Mouse (Mus musculus) limb, embryonic 11.5 days (tissue): ENCODE data around the gene Chn1. TPM values are rescaled to one million over a fixed set of nuclear protein-coding genes. Genes with fewer than 3 reads are reported as not detected.

Source experiments
- ATAC-seq: fragments of 200-750 bp; cut with Nextera tagmentation; 2 replicates; pipeline ENCODE4 v1.8.0; 2017; ENCODE audit warnings: low read depth; ENCODE audit not compliant: insufficient number of reproducible peaks, low FRiP score, low TSS enrichment
- DNase-seq: peaks from one replicate; pipeline ENCODE4 v3.0.0-alpha.2; 2015; ENCODE audit warnings: low spot score
- H3K27ac ChIP-seq: fragments of 300-500 bp; sonication (generic); replicated peaks from 2 replicates; pipeline ENCODE4 v1.5.1; 2014; ENCODE audit warnings: low read depth, mild to moderate bottlenecking, low read length
- H3K27me3 ChIP-seq: fragments of 300-500 bp; sonication (generic); 2 replicates; pipeline ENCODE4 v1.6.1; 2014; ENCODE audit warnings: mild to moderate bottlenecking, low read length, mixed read lengths; ENCODE audit not compliant: control insufficient read depth, insufficient read depth
- H3K36me3 ChIP-seq: fragments of 300-500 bp; sonication (generic); 2 replicates; pipeline ENCODE4 v1.6.1; 2014; ENCODE audit warnings: mild to moderate bottlenecking, low read length, moderate library complexity, mixed read lengths; ENCODE audit not compliant: control insufficient read depth, insufficient read depth
- H3K4me1 ChIP-seq: fragments of 300-500 bp; sonication (generic); 2 replicates; pipeline ENCODE4 v1.6.1; 2014; ENCODE audit warnings: low read length, mixed read lengths; ENCODE audit not compliant: control insufficient read depth, insufficient read depth
- H3K4me2 ChIP-seq: fragments of 300-500 bp; sonication (generic); 2 replicates; pipeline ENCODE4 v1.6.1; 2014; ENCODE audit warnings: low read depth, mild to moderate bottlenecking, moderate library complexity; ENCODE audit not compliant: severe bottlenecking
- H3K4me3 ChIP-seq: fragments of 300-500 bp; sonication (generic); 2 replicates; pipeline ENCODE4 v1.5.1; 2014; ENCODE audit warnings: low read depth, low read length
- H3K9ac ChIP-seq: fragments of 300-500 bp; sonication (generic); 2 replicates; pipeline ENCODE4 v1.6.1; 2014; ENCODE audit warnings: mild to moderate bottlenecking, low read length
- H3K9me3 ChIP-seq: fragments of 300-500 bp; sonication (generic); 2 replicates; pipeline ENCODE4 v1.6.1; 2016; ENCODE audit warnings: low read length; ENCODE audit not compliant: control insufficient read depth
- WGBS: fragments of 180-500 bp; shearing (Covaris S2); extraction: QIAGEN DNeasy Blood & Tissue Kit; methylation state at CpG from one replicate; pipeline ENCODE4 v1.1.7; 2014; 5-methylcytosine and 5-hydroxymethylcytosine counted together
- polyA plus RNA-seq: library from polyadenylated mRNA; unstranded; fragments of >200 nt; fragmentation: Nextera tagmentation; extraction: Ambion mirVana; gene quantifications from 2 replicates; pipeline ENCODE4 v1.2.1, GENCODE M21; 2014

The Chn1 gene
- polyA plus RNA-seq, 1 experiment from 2014 or later: 47.5 TPM

- H3K27ac ChIP-seq: no peak overlapping the region
- H3K36me3 ChIP-seq: peaks cover 3% of the 10 kb centered on the region; the same call in 1 of the 2 replicates
- peaks cover 11% of the 10 kb centered on the region for H3K4me1 ChIP-seq
- H3K4me3 ChIP-seq: no peak overlapping the region
- 92% methylated on average over 6 of the region's 6 CpGs for WGBS
- H3K9me3 ChIP-seq: no peaks in the 10 kb centered on the region
- DNase-seq (no peak), ATAC-seq (no peak)
- no peak overlapping the region for H3K4me2 ChIP-seq
- H3K9ac ChIP-seq: no peak overlapping the region
- H3K27me3 ChIP-seq: no peaks in the 10 kb centered on the region
Observed at GRCm38 (mm10) chr2:73612367-73612914, 162.7 kb downstream of the Chn1 start.

DNA sequence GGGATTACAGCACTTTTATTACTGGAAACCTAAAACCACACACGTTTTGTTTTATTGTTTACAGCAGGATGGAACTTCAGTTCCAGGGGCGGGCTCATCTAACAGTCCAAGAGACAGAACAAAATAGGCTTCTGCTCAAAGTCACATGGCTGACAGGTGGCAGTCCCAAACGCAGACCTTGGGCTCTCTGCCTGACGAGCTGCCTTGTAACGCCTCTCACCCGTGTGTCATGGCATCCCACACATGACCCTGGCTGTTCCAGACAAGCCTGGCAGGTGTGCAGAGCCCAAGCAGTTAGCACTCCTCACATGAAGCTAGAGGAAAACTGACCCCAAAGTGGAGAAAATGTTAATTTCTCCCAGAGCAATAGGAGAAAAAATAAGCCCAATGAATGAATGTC lies 163.3 kb downstream of the Chn1 start:
- Histone ChIP-seq H3K9me3 (no peaks in the 10 kb centered on the region), H3K27ac (no peak overlapping the region), H3K36me3 (peaks cover 3% of the 10 kb centered on the region; the same call in 1 of the 2 replicates), H3K27me3 (no peaks in the 10 kb centered on the region), H3K4me1 (peaks cover 17% of the 10 kb centered on the region), H3K9ac (no peak overlapping the region), H3K4me2 (no peak overlapping the region), H3K4me3 (no peak overlapping the region)
- WGBS: 50% methylated on average over 6 of the region's 6 CpGs
- DNase-seq (no peak), ATAC-seq (no peak)

DNA sequence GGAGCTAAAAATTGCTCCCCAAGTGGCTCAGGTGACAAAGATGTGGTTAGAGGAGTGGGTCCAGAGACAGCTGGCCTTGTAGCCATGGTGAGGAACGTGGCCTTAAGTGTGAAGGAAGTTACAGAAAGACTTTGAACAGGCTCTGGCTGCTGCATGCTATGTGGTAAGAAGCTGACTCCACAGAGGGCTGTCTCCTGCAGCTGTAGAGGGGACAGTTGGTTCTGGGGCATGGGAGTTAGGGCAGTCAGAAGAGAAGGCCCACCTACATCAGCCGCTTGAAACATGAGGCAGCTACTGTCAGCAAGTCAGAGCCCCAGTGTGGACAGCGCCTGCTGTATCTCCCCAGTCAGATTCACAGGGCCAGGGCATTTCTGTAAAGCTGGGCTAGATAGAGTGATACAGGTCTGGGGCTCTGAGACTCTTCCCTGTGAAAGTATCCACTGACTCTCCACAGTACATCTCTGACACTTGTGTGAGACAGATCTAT lies 165.4 kb downstream of the Chn1 start:
- peaks cover 3% of the 10 kb centered on the region; the same call in 1 of the 2 replicates for H3K36me3 ChIP-seq
- ATAC-seq (no peak), DNase-seq (no peak)
- no peaks in the 10 kb centered on the region for H3K27me3 ChIP-seq
- no peak overlapping the region for H3K4me2 ChIP-seq
- H3K4me3 ChIP-seq: no peak overlapping the region
- H3K4me1 ChIP-seq: peaks cover 13% of the 10 kb centered on the region
- no peak overlapping the region for H3K27ac ChIP-seq
- H3K9ac ChIP-seq: no peak overlapping the region
- no peaks in the 10 kb centered on the region for H3K9me3 ChIP-seq
- WGBS: 86% methylated on average over 3 of the region's 3 CpGs

GRCm38 (mm10) chr2:73609067-73609723 lies 166.0 kb downstream of the Chn1 start:
- DNase-seq (no peak), ATAC-seq (no peak)
- no peak overlapping the region for H3K27ac ChIP-seq
- no peak overlapping the region for H3K9ac ChIP-seq
- WGBS: 83% methylated on average over 5 of the region's 5 CpGs
- H3K36me3 ChIP-seq: peaks cover 3% of the 10 kb centered on the region; the same call in 1 of the 2 replicates
- no peak overlapping the region for H3K4me2 ChIP-seq
- no peaks in the 10 kb centered on the region for H3K27me3 ChIP-seq
- H3K4me1 ChIP-seq: peaks cover 13% of the 10 kb centered on the region
- no peak overlapping the region for H3K4me3 ChIP-seq
- H3K9me3 ChIP-seq: no peaks in the 10 kb centered on the region

DNA sequence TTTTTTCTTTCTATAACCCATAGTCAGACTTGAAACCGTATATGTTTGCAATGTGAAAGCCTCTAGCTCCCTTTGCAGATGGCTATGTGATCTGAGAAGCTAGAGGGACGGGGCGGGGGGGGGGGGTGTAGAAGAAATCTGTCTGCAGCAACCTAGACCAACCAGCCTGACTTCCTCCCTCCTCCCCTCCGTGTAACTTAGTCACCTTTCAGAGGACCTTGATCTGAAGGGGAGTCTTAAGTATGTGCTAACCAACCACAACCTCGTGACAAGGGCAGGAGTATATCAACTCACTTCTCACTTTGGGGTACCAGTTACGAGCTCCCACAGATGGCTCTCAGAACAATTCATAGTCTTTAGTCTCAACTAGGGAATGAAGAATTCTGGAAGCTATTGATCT lies 166.8 kb downstream of the Chn1 start:
- Histone ChIP-seq H3K27ac (no peak overlapping the region), H3K27me3 (no peaks in the 10 kb centered on the region), H3K4me1 (peaks cover 13% of the 10 kb centered on the region), H3K4me3 (no peak overlapping the region), H3K9me3 (no peaks in the 10 kb centered on the region), H3K4me2 (no peak overlapping the region), H3K9ac (no peak overlapping the region), H3K36me3 (peaks cover 3% of the 10 kb centered on the region; the same call in 1 of the 2 replicates)
- DNase-seq (no peak), ATAC-seq (no peak)
- 55% methylated on average over 6 of the region's 6 CpGs for WGBS

DNA sequence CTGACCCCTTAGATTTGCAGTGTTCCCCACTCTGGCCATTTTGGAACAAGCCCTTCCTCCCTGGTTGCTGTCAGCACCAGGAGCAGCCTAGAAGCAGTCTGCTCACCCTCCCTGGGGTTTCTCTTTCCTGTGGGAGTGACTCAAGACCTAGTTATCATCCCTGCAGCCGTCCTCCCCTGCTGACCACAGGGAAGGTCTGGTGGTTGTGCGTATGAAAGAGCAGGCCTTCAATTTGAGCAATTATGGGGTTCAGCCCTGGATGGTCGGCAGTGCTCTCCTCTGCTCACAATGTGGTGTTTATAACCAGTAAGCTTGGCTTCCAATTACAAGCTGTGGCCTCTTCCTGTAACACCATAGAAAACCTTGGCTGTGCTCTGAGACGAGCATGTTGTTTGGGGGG lies 167.5 kb downstream of the Chn1 start:
- H3K36me3 ChIP-seq: peaks cover 3% of the 10 kb centered on the region; the same call in 1 of the 2 replicates
- 0 out of 2 replicates have a peak, but pooled peaks have one; percentile 10 for ATAC-seq
- H3K27ac ChIP-seq: peak overlapping the region; percentile 67; the same call in 1 of the 2 replicates
- DNase-seq: peak; percentile 40
- no peak overlapping the region for H3K4me2 ChIP-seq
- H3K4me1 ChIP-seq: peaks cover 13% of the 10 kb centered on the region
- no peaks in the 10 kb centered on the region for H3K27me3 ChIP-seq
- H3K9ac ChIP-seq: 0 out of 2 replicates have a peak overlapping the region, but pooled peaks have one; percentile 12
- no peak overlapping the region for H3K4me3 ChIP-seq
- no peaks in the 10 kb centered on the region for H3K9me3 ChIP-seq
- 3% methylated on average over 4 of the region's 4 CpGs for WGBS

DNA sequence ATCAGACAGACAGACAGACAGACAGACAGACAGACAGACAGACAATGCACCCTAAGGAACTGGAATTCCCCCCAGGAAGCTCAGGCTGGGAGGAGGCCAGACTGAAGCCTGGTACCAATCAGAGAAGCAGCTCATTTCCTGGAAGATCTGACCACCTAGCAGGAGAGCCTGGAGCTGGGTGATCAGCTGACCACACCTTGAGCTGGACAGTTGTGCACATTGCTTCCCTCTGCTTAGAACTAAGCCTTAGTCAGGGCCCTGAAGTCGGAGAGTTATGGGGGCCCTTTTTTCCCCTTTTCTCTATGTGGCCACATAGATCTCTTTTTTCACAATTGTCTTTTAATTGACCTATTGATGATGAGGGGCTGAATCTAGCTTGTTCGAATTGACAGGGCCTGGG lies 168.0 kb downstream of the Chn1 start:
- Histone ChIP-seq H3K9me3 (no peaks in the 10 kb centered on the region), H3K36me3 (no peaks in the 10 kb centered on the region), H3K9ac (no peak overlapping the region), H3K4me3 (no peak overlapping the region), H3K4me1 (peaks cover 13% of the 10 kb centered on the region), H3K27me3 (no peaks in the 10 kb centered on the region), H3K4me2 (no peak overlapping the region), H3K27ac (peak overlapping the region; percentile 67; the same call in 1 of the 2 replicates)
- DNase-seq (no peak), ATAC-seq (no peak)
- 59% methylated on average over 2 of the region's 2 CpGs for WGBS

DNA sequence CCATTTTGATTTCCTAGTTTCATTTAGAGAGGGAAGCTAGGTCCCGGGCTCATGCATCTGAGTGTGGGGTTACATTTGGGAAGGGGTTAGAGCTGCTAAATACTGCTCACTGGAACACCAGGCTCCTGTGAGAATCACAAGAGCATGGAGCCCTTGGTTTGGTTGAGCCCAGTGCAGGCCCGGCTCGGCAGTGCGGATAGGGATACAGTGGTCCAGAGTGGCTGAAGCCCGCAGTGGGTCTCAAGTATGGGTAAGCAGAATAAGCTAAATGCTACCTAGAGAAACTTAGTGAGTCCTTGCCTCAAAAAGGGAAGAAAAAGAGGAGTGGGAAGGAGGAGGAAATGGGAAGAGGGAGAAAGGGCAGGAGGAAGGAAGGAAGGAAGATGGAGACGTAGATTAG lies 168.5 kb downstream of the Chn1 start:
- no peak overlapping the region for H3K9ac ChIP-seq
- ATAC-seq (no peak), DNase-seq (no peak)
- H3K27me3 ChIP-seq: no peaks in the 10 kb centered on the region
- WGBS: 92% methylated on average over 6 of the region's 6 CpGs
- H3K4me2 ChIP-seq: no peak overlapping the region
- H3K9me3 ChIP-seq: no peaks in the 10 kb centered on the region
- H3K36me3 ChIP-seq: no peaks in the 10 kb centered on the region
- no peak overlapping the region for H3K4me3 ChIP-seq
- H3K4me1 ChIP-seq: peaks cover 13% of the 10 kb centered on the region
- no peak overlapping the region for H3K27ac ChIP-seq
